Mouse (Mus musculus) lung, postnatal 0 days (tissue): ENCODE measurements around the gene Rhbdd2. TPM values are rescaled to one million over a fixed set of nuclear protein-coding genes. Genes with fewer than 3 reads are reported as not detected.

Experiments
- ATAC-seq: fragments of 200-750 bp; cut with Nextera tagmentation; 2 replicates; pipeline ENCODE4 v1.8.0; 2017; ENCODE audit warnings: moderate library complexity
- DNase-seq: peaks from one replicate; pipeline ENCODE4 v3.0.0-alpha.2; 2016; ENCODE audit warnings: low spot score
- H3K27ac ChIP-seq: fragments of 300-500 bp; sonication (generic); 2 replicates; pipeline ENCODE4 v1.5.1; 2014; ENCODE audit warnings: antibody characterized with exemption, mild to moderate bottlenecking, low read length, mixed read lengths
- H3K27me3 ChIP-seq: fragments of 300-500 bp; sonication (generic); replicated peaks from 2 replicates; pipeline ENCODE4 v1.6.1; 2014; ENCODE audit warnings: low read length, mixed read lengths; ENCODE audit not compliant: insufficient read depth
- H3K36me3 ChIP-seq: fragments of 300-500 bp; sonication (generic); 2 replicates; pipeline ENCODE4 v1.6.1; 2014; ENCODE audit warnings: low read length, mixed read lengths; ENCODE audit not compliant: insufficient read depth
- H3K4me1 ChIP-seq: fragments of 300-500 bp; sonication (generic); 2 replicates; pipeline ENCODE4 v1.6.1; 2014; ENCODE audit warnings: antibody characterized with exemption, low read depth, low read length, mixed read lengths; ENCODE audit not compliant: insufficient read depth
- H3K4me2 ChIP-seq: fragments of 300-500 bp; sonication (generic); replicated peaks from 2 replicates; pipeline ENCODE4 v1.6.1; 2014; ENCODE audit warnings: low read depth, mild to moderate bottlenecking, low read length, moderate library complexity, mixed read lengths
- H3K4me3 ChIP-seq: fragments of 300-500 bp; sonication (generic); 2 replicates; pipeline ENCODE4 v1.5.1; 2014; ENCODE audit warnings: low read depth, low read length
- H3K9ac ChIP-seq: fragments of 300-500 bp; sonication (generic); replicated peaks from 2 replicates; pipeline ENCODE4 v1.6.1; 2014; ENCODE audit warnings: low read depth, mild to moderate bottlenecking
- H3K9me3 ChIP-seq: fragments of 300-500 bp; sonication (generic); 2 replicates; pipeline ENCODE4 v1.6.1; 2016; ENCODE audit warnings: low read length, mixed read lengths
- CTCF ChIP-seq: IDR thresholded peaks from 2 replicates; pipeline ENCODE4 v1.5.1; 2016; ENCODE audit warnings: antibody characterized with exemption, mild to moderate bottlenecking
- EP300 ChIP-seq: IDR thresholded peaks from 2 replicates; pipeline ENCODE4 v1.6.1; 2016; ENCODE audit warnings: antibody characterized with exemption, mild to moderate bottlenecking, control low read depth
- WGBS: fragments of 180-500 bp; shearing (Covaris S2); extraction: QIAGEN DNeasy Blood & Tissue Kit; methylation state at CpG from one replicate; pipeline ENCODE4 v1.1.7; 2014; 5-methylcytosine and 5-hydroxymethylcytosine counted together
- polyA plus RNA-seq: library from polyadenylated mRNA; unstranded; fragments of >200 nt; fragmentation: Nextera tagmentation; extraction: Ambion mirVana; gene quantifications from 2 replicates; pipeline ENCODE4 v1.2.1, GENCODE M21; 2015

The Rhbdd2 gene
- polyA plus RNA-seq, 1 experiment from 2014 or later: 25.8 TPM

DNA sequence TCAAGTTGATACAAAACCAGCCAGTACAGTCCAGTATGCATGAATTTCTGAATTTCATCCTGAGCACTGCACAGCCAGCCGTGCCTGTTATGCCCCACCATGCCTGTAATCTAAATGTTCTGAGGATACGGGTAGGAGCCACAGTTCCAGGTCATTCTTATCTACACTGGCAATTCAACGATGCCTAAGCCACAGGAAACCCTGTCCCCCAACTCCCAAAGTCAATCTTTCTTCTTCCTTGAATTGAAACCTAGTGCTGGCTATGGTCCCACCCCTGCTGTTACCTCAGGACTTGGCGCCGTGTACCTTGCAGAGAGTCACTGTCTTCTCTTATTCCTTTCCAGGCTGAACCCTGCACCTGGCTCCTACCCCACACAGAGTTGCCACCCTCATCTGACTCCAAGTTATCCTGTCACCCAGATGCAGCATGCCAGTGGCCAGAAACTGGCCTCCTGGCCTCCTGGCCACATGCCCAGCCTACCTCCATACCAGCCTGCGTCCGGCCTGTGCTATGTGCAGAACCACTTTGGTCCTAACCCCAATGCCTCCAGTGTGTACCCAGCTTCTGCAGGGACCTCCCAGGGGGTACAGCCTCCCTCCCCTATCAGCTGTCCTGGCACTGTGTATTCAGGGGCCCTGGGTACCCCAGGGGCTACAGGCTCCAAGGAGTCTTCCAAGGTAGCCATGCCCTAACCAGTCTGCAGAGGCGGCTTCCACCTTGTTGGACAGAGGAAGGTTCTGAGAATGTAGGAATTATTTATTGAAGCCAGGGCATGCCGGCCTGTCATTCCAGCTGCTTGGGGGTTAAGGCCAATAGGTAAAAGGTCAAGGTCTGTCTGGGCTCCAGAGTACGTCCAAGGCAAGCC lies 10.5 kb downstream of the Rhbdd2 start:
- Histone ChIP-seq H3K4me3 (no peak overlapping the region), H3K36me3 (no peaks in the 10 kb centered on the region), H3K27ac (no peak overlapping the region), H3K4me1 (no peaks in the 10 kb centered on the region; the same call in 1 of the 2 replicates), H3K9ac (no peak overlapping the region), H3K4me2 (no peak overlapping the region), H3K27me3 (no peaks in the 10 kb centered on the region), H3K9me3 (no peaks in the 10 kb centered on the region)
- ATAC-seq: no peak
- no peak for DNase-seq
- TF ChIP-seq CTCF (no peak), EP300 (no peak)
- 81% methylated on average over 10 of the region's 10 CpGs for WGBS

GRCm38 (mm10) chr5:135643552-135643842 lies 11.1 kb downstream of the Rhbdd2 start:
- 96% methylated on average over 1 of the region's 1 CpGs for WGBS
- no peak for ATAC-seq
- Histone ChIP-seq H3K4me1 (no peaks in the 10 kb centered on the region; the same call in 1 of the 2 replicates), H3K4me3 (no peak overlapping the region), H3K36me3 (no peaks in the 10 kb centered on the region), H3K9ac (no peak overlapping the region), H3K27me3 (no peaks in the 10 kb centered on the region), H3K9me3 (no peaks in the 10 kb centered on the region), H3K27ac (no peak overlapping the region), H3K4me2 (no peak overlapping the region)
- no peak for DNase-seq
- TF ChIP-seq CTCF: no peak
- TF ChIP-seq EP300: no peak

DNA sequence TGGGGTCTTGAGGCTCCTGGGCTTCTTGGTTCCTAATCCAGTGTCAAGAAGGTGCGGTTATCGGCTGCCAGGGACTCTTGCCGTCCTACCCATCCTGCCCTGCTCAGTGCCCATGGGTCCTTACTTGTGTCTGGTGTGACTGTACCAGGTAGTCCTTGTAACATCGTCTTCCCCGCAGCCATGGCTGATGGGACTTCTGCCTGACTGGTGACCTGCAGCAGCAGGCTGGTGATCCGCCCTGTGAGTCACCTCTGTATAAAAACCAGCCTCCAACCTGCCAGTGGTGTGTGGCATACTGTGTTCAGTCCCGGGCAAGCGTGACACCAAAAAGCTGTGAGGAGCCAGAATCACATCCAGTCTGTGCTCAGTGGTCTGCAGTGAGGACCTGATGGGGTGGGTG lies 11.5 kb downstream of the Rhbdd2 start:
- Histone ChIP-seq H3K4me3 (no peak overlapping the region), H3K9ac (no peak overlapping the region), H3K27me3 (no peaks in the 10 kb centered on the region), H3K4me2 (no peak overlapping the region), H3K4me1 (no peaks in the 10 kb centered on the region; the same call in 1 of the 2 replicates), H3K27ac (no peak overlapping the region), H3K36me3 (no peaks in the 10 kb centered on the region), H3K9me3 (no peaks in the 10 kb centered on the region)
- no peak for DNase-seq
- 89% methylated on average over 8 of the region's 8 CpGs for WGBS
- TF ChIP-seq CTCF (no peak), EP300 (no peak)
- no peak for ATAC-seq

DNA sequence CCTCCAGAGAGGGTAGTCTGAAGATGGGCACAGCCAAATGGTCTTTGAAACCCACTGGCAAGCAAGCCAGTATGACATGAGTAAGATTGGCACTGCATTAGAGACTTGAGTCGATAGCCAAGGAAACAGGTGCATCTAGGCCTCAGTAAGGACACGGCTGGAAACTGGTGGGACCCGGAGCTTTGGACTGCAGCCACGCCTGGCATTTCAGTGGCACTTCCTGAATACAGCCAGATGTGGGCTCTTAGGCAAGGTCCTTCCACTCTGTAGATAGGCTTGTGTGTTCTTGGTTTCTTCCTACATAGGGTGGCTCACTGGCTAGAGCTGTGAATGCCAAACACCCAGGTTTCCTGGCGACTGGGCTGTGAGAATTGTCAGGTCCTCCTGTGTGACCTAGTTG lies 12.9 kb downstream of the Rhbdd2 start:
- H3K9ac ChIP-seq: no peak overlapping the region
- no peaks in the 10 kb centered on the region for H3K9me3 ChIP-seq
- no peak overlapping the region for H3K4me3 ChIP-seq
- TF ChIP-seq CTCF: no peak
- no peak for TF ChIP-seq EP300
- no peak overlapping the region for H3K4me2 ChIP-seq
- H3K27me3 ChIP-seq: no peaks in the 10 kb centered on the region
- 59% methylated on average over 5 of the region's 5 CpGs for WGBS
- no peak for DNase-seq
- no peak for ATAC-seq
- H3K4me1 ChIP-seq: no peaks in the 10 kb centered on the region; the same call in 1 of the 2 replicates
- no peaks in the 10 kb centered on the region for H3K36me3 ChIP-seq
- no peak overlapping the region for H3K27ac ChIP-seq

DNA sequence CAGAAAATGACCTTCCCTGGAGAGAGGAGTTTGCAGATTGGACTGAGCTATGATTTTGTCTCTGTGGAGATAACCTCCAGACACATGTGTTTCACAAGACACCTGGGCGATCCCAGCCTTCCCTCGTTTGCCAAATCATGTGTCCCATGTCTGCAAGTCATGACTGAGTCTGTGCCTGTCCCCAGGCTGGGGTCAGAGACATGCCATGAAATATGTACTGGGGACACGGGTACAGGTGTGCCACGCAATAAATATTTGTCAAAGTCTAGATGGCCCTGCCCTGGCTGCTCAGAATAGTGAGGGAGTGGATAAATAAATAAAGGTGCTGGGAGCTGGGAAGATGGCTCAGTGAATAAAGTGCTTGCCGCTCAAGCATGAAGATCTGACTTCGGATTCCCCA lies 13.6 kb downstream of the Rhbdd2 start:
- H3K36me3 ChIP-seq: no peaks in the 10 kb centered on the region
- TF ChIP-seq EP300 (no peak), CTCF (no peak)
- H3K4me1 ChIP-seq: no peaks in the 10 kb centered on the region
- H3K9ac ChIP-seq: no peak overlapping the region
- no peaks in the 10 kb centered on the region for H3K27me3 ChIP-seq
- no peak overlapping the region for H3K27ac ChIP-seq
- no peaks in the 10 kb centered on the region for H3K9me3 ChIP-seq
- 57% methylated on average over 6 of the region's 6 CpGs for WGBS
- H3K4me3 ChIP-seq: no peak overlapping the region
- ATAC-seq: 0 out of 2 replicates have a peak, but pooled peaks have one; percentile 20
- no peak for DNase-seq
- H3K4me2 ChIP-seq: no peak overlapping the region

DNA sequence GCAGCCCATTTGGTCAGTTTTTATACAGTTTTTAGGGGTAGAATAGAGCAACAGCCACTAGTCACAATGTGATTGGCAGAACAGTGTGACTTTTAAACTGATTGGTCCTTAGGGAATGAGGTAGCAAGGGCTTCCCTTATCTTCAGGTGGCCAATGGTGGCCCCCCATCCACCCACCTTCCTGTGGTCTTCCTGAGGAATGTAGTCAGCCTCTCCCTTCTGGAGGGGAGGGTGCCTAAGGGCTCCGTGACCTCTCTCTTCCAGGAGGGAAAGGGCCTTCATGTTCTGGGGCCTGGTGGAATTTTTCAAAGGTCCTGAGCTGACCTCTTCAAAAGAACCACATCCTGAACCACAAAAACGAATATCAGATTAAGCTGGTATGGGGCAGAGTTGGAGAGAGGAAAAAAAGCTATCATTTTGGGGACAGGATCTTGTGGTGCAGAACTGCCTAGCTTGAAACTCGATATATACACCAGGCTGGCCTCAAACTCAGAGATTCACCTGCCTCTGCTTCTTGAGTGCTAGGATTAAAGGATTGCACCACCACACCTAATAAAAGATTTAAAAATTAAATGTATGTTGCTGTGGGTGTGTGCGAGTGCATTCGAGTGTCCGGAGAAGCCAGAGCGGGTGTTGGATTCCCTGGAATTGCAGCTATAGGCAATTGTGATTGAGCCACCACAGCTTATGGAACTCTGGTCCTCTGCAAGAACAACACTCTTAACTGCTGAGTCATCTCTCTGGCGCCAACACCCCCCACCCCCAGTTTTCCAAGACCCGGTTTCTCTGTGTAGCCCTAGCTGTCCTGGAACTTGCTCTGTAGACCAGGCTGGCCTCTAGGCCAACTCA lies 16.3 kb downstream of the Rhbdd2 start:
- Histone ChIP-seq H3K27ac (no peak overlapping the region), H3K27me3 (no peaks in the 10 kb centered on the region), H3K9me3 (no peaks in the 10 kb centered on the region), H3K4me3 (no peak overlapping the region), H3K4me2 (no peak overlapping the region), H3K4me1 (no peaks in the 10 kb centered on the region), H3K36me3 (no peaks in the 10 kb centered on the region), H3K9ac (no peak overlapping the region)
- 56% methylated on average over 9 of the region's 9 CpGs for WGBS
- TF ChIP-seq EP300: no peak
- no peak for TF ChIP-seq CTCF
- ATAC-seq (0 out of 2 replicates have a peak, but pooled peaks have one; percentile 1), DNase-seq (no peak)
